In the genomic region with DNA sequence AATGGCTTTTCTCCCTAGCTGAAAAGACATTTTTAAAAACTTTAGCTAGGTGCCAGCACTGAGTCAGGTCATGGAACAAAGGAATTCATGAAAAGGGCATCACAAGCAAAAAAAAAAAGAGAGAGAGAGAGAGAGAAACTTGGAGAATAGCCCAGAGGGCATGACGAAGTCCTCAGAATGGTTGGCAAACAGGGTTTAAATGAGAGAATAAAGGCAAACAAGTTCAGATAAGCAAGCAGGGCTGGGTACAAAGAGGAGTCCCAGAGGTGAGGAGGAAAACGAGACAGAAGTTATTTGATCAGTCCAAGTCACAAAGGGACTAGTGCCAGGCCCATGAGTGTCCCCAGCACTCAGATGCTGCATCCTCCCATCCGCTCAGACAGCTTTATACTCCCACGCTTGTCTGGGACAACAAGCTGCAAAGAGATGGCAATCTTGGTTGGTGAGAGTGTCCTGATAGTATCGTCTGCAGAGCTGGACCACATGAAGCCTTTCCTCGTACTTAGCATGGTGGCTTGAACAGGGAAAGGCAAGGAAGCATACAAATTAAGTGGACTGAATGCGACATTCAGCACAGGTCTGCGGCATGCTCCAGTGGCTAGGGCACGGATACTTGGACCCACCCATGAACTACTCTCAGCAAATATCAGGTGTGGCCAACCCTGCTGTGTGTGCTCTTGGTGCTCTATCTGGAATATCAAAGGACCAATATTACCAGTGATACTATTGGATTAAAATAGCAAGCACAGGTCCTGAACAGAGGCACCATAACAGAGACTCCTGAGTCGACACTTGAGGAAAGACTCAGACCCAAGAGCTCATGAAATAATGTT, we compare ENCODE assay signal across 10 mouse cellular contexts. TPM values are rescaled to one million over a fixed set of nuclear protein-coding genes. Genes with fewer than 3 reads are reported as not detected.
A peak's percentile ranks its signal among the peaks of the same experiment; 100 is the strongest.
DNase-seq lines count a peak whose midpoint lies in the region; ATAC-seq and TF ChIP-seq lines count a peak whose summit lies in the region.
"Had no signal": no experiment of that assay in that cellular context is flagged by ENCODE, and none has a peak within 500 bp of the region (broad histone marks: within the 10 kb centered on the region; RNA-seq: fewer than 3 reads in every experiment).

No protein-coding gene starts in this region.

- H3K36me3 ChIP-seq in kidney, adult 2 months (ENCODE audit: control insufficient read depth, insufficient read depth, low read length) = no peaks in the 10 kb centered on the region
- H3K36me3 ChIP-seq: heart, embryonic 13.5 days; kidney, embryonic 15.5 days had no signal

- WGBS in kidney, adult 2 months = 63% methylated on average over 10 of the region's 10 CpGs

- no peak for ATAC-seq in megakaryocyte-erythroid progenitor cell, adult 5-6 weeks (replicated peaks; ENCODE audit: low FRiP score, low TSS enrichment, poor library complexity, severe bottlenecking)

- no peak for TF ChIP-seq CTCF in kidney, adult 2 months (conservative IDR thresholded peaks at IDR 0.05; ENCODE audit: insufficient read depth, insufficient read length, low read depth, low read length)

- DNase-seq in kidney, adult 2 months = peak; percentile 44
- DNase-seq in kidney, postnatal 10 days = no peak
- peak; percentile 1 to 6 for DNase-seq in urinary bladder, postnatal 36 days (ENCODE audit: low spot score in 2 of 2)
- no peak for DNase-seq in urinary bladder, adult 2 months (ENCODE audit: low spot score)
- peak; percentile 29 for DNase-seq in fibroblast of lung, adult 2 months (ENCODE audit: low read depth)
- no peak for DNase-seq in gastrocnemius, postnatal 4 days (ENCODE audit: low spot score in 2 of 2)
- DNase-seq: thymus, postnatal 4 days had no signal

- TF ChIP-seq POLR2A in kidney, adult 2 months (IDR thresholded peaks at IDR 0.05; ENCODE audit: low read depth, low read length) = no peak

- H3K4me3 ChIP-seq in kidney, adult 2 months (ENCODE audit: insufficient read depth, low read depth, low read length) = no peak overlapping the region
- H3K4me3 ChIP-seq: heart, embryonic 13.5 days; kidney, embryonic 15.5 days had no signal

- H3K4me1 ChIP-seq in kidney, adult 2 months (ENCODE audit: control insufficient read depth, insufficient read depth, low read length) = peaks cover 6% of the 10 kb centered on the region; the same call in 1 of the 2 replicates

- H3K27me3 ChIP-seq in kidney, adult 2 months (replicated peaks; ENCODE audit: control insufficient read depth, insufficient read depth, low read length) = no peaks in the 10 kb centered on the region; the same call in 1 of the 2 replicates
- H3K27me3 ChIP-seq: heart, embryonic 13.5 days; kidney, embryonic 15.5 days had no signal

- no peak overlapping the region for H3K27ac ChIP-seq in kidney, adult 2 months (ENCODE audit: insufficient read depth, low read depth, low read length)
- H3K27ac ChIP-seq: heart, embryonic 13.5 days; kidney, embryonic 15.5 days had no signal

RNA-seq across cellular contexts. Expression of gene Exph5, which starts 22.2 kb away (rescaled TPM):
- 1.8 and 2.1 TPM in 2 replicates for polyA plus RNA-seq in kidney, adult 2 months (2012; rRNA removed)
- 0.91 and 1.1 TPM in 2 replicates for polyA plus RNA-seq in urinary bladder, adult 2 months (2012; rRNA removed)
- under 1 TPM; 0.15 to 0.21 TPM for total RNA-seq in gastrocnemius, postnatal 4 days (2021)
- total RNA-seq in megakaryocyte-erythroid progenitor cell, adult 5-6 weeks (2014; fragmentation: Nextera tagmentation) = not detected in 2 replicates
- not detected in 2 replicates for total RNA-seq in megakaryocyte-erythroid progenitor cell, adult 5-6 weeks (2017)

Comparison
In these comparisons a context has a peak if more than half of its experiments do, and no peak if none do; other contexts are left out.
1. DNase-seq: peak in kidney, adult 2 months (single experiment), urinary bladder, postnatal 36 days (2 of 2) and fibroblast of lung, adult 2 months (single experiment); none in kidney, postnatal 10 days (single experiment), urinary bladder, adult 2 months (single experiment) and gastrocnemius, postnatal 4 days (0 of 2).